Mouse (Mus musculus) liver, adult 2 months (tissue): Measurements from ENCODE around the gene Mecom.

Experiments
- CTCF ChIP-seq: fragments of 200-500 bp; IDR thresholded peaks from 2 replicates; pipeline ENCODE4 v1.5.1; 2011; ENCODE audit warnings: low read depth, low read length, control low read depth
- POLR2A ChIP-seq: fragments of 200-500 bp; IDR thresholded peaks from 2 replicates; pipeline ENCODE4 v1.6.1; 2011; ENCODE audit warnings: low read length, control low read depth; ENCODE audit not compliant: insufficient read depth; ENCODE audit errors: extremely low read depth

- no peak for TF ChIP-seq CTCF
- no peak for TF ChIP-seq POLR2A
Observed at GRCm38 (mm10) chr3:30120790-30121512, 426.9 kb downstream of the Mecom start.
